Mouse (Mus musculus) CD4-positive, CD25-positive, alpha-beta regulatory T cell (primary cell): Measurements from ENCODE around the gene H2-Aa. TPM values are rescaled to one million over a fixed set of nuclear protein-coding genes. Genes with fewer than 3 reads are reported as not detected.

Experiments used
- polyA plus RNA-seq: library from polyadenylated mRNA; unstranded; fragments of 100-300 nt; shearing (Covaris generic); gene quantifications from one replicate; pipeline ENCODE4 v1.2.1, GENCODE M21; 2017

The H2-Aa gene
- polyA plus RNA-seq: 18.1 TPM

GRCm38 (mm10) chr17:34287648-34288047 is at the start of gene H2-Aa:
Gene H2-Aa (minus strand): TSS chr17:34287823.

DNA sequence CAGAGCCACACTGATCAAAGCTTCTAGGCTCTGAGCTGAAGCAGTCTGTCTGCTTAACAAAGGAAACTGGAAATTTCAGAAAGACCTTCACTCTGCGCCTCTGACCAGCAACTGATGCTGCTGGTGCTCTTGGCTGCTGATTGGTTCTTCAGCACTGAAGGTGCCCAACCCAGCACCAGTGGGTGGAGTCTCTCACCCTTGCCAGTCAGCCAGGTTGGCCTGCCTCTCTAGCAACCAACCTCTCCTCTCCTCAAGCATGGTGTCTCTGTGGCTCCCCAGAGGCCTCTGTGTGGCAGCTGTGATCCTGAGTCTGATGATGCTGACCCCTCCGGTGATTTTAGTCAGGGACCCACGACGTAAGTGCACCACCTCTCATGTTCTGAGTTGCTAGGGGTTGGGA is 37.8 kb upstream of the H2-Aa start, which contains the start of gene H2-Eb2:
Gene H2-Eb2, plus strand, starts transcription at position 230 of the 400 bp plus-strand sequence.

GRCm38 (mm10) chr17:34305380-34306030 is 17.9 kb upstream of the H2-Aa start, which contains the start of gene H2-Eb1:
Gene H2-Eb1 (plus strand): TSS chr17:34305867.

DNA sequence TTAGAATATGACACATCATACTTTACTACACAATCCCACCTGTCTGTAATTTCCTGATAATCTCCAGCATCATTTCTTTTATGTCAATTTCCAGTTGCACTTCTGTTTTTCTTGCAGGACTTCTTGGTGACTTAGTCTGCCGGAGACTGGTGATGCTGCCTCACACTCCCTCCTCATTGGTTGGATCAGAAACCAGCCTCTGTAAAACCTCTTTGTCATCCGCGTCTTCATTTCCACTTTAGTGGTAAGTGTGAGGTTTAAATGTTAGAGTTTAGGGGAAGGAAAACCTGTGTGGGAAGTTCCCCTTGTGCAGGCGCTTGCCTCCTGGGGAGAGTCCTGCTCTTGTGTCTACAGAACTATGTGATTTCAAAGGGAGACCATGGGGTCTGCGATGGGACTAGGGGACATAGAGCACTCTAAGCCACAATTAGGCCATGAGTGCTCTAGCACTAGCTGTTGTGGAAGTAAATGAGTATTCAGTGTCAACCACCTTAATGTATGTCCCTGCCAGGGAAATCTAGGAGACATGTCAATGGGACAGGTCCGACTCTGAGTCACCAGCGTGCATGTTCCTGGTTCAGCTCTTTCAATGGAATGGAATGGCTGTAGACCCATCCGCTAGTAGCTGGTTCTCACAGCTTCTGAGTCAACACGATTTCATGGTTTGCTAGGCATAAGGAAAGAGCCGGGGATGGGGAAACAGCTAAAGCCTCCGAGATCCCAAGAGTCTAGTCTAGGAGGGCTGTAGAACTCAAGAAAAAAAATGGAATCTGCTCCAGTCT is 29.8 kb downstream of the H2-Aa start, which contains the start of gene H2-Ab1:
Gene H2-Ab1, plus strand, starts transcription at position 96 of the 782 bp plus-strand sequence.

DNA sequence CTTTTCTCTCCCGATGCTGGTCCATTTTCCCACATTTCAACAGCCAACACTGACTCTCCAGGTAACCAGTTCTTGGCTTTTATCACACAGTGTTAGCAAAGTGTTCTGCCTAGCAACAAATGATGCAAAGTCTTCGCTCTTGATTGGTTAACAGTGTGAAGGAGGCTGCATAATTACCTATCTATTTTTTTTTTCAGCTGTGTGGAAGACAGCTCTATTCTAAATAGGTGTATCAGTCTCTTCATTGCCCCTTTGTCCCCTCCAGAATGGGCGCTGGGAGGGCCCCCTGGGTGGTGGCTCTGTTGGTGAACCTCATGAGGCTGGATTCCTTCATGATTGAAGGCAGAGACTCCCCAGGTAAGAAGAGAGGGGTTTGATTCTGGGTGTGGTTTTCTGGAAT is 48.9 kb downstream of the H2-Aa start, which contains the start of gene H2-Ob:
Gene H2-Ob, plus strand, starts transcription at position 198 of the 400 bp plus-strand sequence.

Other genes with a start within 250 kb of the H2-Aa start
- gene Col11a2, start 248.4 kb downstream of the H2-Aa start, polyA plus RNA-seq: 3.9 TPM
- gene H2-Oa, start 195.5 kb downstream of the H2-Aa start, polyA plus RNA-seq: 27.0 TPM
- gene H2-DMa, start 168.3 kb downstream of the H2-Aa start, polyA plus RNA-seq: 96.3 TPM
- 212 TPM for gene Brd2, start 165.2 kb downstream of the H2-Aa start, polyA plus RNA-seq
- gene H2-DMb2, start 144.5 kb downstream of the H2-Aa start, polyA plus RNA-seq: 4.9 TPM
- gene H2-DMb1, start 134.8 kb downstream of the H2-Aa start, polyA plus RNA-seq: 2.7 TPM
- gene Tap1, start 100.3 kb downstream of the H2-Aa start, polyA plus RNA-seq: 402 TPM
- 470 TPM for gene Psmb9, start 100.1 kb downstream of the H2-Aa start, polyA plus RNA-seq
- gene Psmb8, start 90.1 kb downstream of the H2-Aa start, polyA plus RNA-seq: 1,148 TPM
- 323 TPM for gene Tap2, start 84.3 kb downstream of the H2-Aa start, polyA plus RNA-seq
- gene H2-Ob, start 48.9 kb downstream of the H2-Aa start, polyA plus RNA-seq: 97.5 TPM
- gene H2-Ab1, start 30.1 kb downstream of the H2-Aa start, polyA plus RNA-seq: 25.3 TPM
- 13.4 TPM for gene H2-Eb1, start 18.0 kb upstream of the H2-Aa start, polyA plus RNA-seq
- 0.10 TPM for gene H2-Eb2, start 37.8 kb upstream of the H2-Aa start, polyA plus RNA-seq
- 0.43 TPM for gene Btnl2, start 67.0 kb upstream of the H2-Aa start, polyA plus RNA-seq
- gene Btnl1, start 89.3 kb upstream of the H2-Aa start, polyA plus RNA-seq: not detected
- 0.54 TPM for gene BC051142, start 111.0 kb upstream of the H2-Aa start, polyA plus RNA-seq
- not detected for gene Btnl4, start 189.5 kb upstream of the H2-Aa start, polyA plus RNA-seq
- gene Btnl6, start 229.5 kb upstream of the H2-Aa start, polyA plus RNA-seq: not detected